Mouse (Mus musculus) heart, embryonic 13.5 days (tissue): ENCODE data around the gene E130114P18Rik. TPM values are rescaled to one million over a fixed set of nuclear protein-coding genes. Genes with fewer than 3 reads are reported as not detected.

Experiments used
- ATAC-seq: fragments of 200-750 bp; cut with Nextera tagmentation; 2 replicates; pipeline ENCODE4 v1.8.0; 2017; ENCODE audit warnings: moderate TSS enrichment; ENCODE audit not compliant: insufficient number of reproducible peaks, low FRiP score, low TSS enrichment; ENCODE audit errors: extremely low read depth
- H3K27ac ChIP-seq: fragments of 300-500 bp; sonication (generic); replicated peaks from 2 replicates; pipeline ENCODE4 v1.5.1; 2015; ENCODE audit warnings: moderate library complexity, mild to moderate bottlenecking, inconsistent platforms
- H3K27me3 ChIP-seq: fragments of 300-500 bp; sonication (generic); replicated peaks from 2 replicates; pipeline ENCODE4 v1.6.1; 2015; ENCODE audit warnings: mild to moderate bottlenecking, inconsistent platforms
- H3K36me3 ChIP-seq: fragments of 300-500 bp; sonication (generic); 2 replicates; pipeline ENCODE4 v1.6.1; 2015; ENCODE audit warnings: mild to moderate bottlenecking, inconsistent platforms
- H3K4me1 ChIP-seq: fragments of 300-500 bp; sonication (generic); 2 replicates; pipeline ENCODE4 v1.6.1; 2015; ENCODE audit warnings: inconsistent platforms
- H3K4me2 ChIP-seq: fragments of 300-500 bp; sonication (generic); 2 replicates; pipeline ENCODE4 v1.6.1; 2015; ENCODE audit warnings: inconsistent platforms, mild to moderate bottlenecking, moderate library complexity
- H3K4me3 ChIP-seq: fragments of 300-500 bp; sonication (generic); 2 replicates; pipeline ENCODE4 v1.5.1; 2015; ENCODE audit warnings: moderate library complexity, mild to moderate bottlenecking, inconsistent platforms
- H3K9ac ChIP-seq: fragments of 300-500 bp; sonication (generic); 2 replicates; pipeline ENCODE4 v1.6.1; 2015; ENCODE audit warnings: inconsistent platforms, mild to moderate bottlenecking, moderate library complexity
- H3K9me3 ChIP-seq: fragments of 300-500 bp; sonication (generic); 2 replicates; pipeline ENCODE4 v1.6.1; 2016; ENCODE audit warnings: inconsistent platforms
- WGBS: fragments of 180-500 bp; shearing (Covaris S2); methylation state at CpG from one replicate; pipeline ENCODE4 v1.1.7; 2015; ENCODE audit warnings: mixed read lengths; 5-methylcytosine and 5-hydroxymethylcytosine counted together
- polyA plus RNA-seq: library from polyadenylated mRNA; unstranded; fragments of >200 nt; fragmentation: Nextera tagmentation; extraction: Ambion mirVana; gene quantifications from 2 replicates; pipeline ENCODE4 v1.2.1, GENCODE M21; 2015

Gene E130114P18Rik
- polyA plus RNA-seq, 1 experiment from 2014 or later = 0.48 TPM

- ATAC-seq = no peak
- Histone ChIP-seq H3K36me3 (no peaks in the 10 kb centered on the region), H3K4me1 (peaks cover 18% of the 10 kb centered on the region), H3K4me3 (no peak overlapping the region), H3K4me2 (no peak overlapping the region), H3K9ac (no peak overlapping the region), H3K27ac (no peak overlapping the region), H3K9me3 (no peaks in the 10 kb centered on the region), H3K27me3 (no peaks in the 10 kb centered on the region)
- WGBS = 74% methylated on average over 3 of the region's 3 CpGs
These were observed 11.8 kb downstream of the E130114P18Rik start for GRCm38 (mm10) chr4:97766100-97766499.

DNA sequence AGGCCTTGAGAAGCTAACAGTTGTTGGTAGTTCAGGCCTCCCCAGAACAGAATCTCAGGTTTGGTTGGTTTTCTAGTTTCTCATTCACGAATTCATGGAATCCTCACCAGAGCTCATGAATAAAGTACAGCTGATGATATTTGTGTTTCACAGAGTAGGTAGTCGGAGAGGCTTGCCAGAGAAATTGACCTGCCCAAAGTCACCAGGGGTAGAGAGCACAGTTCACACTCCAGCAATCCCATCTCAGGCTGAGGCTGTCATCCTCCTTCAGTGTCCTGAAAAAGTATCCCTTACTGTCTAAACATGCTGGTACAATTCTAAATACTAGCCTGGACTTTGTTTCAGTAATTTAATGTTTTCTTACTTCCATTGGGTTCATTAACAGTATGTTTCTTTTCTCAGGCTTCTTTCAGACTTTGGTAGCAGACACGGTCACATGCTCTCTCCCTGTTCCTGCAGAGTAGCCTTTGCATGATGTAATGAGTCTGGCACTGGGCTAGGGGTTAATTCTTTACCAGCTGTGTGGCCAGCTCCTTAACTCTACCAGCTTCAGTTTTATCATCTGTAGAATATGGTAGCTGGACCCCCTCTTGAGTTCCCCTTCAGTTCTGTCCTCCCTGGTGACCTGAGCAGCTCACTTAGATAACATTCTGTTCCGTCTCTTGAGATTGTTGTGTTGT lies 12.4 kb downstream of the E130114P18Rik start:
- Histone ChIP-seq H3K36me3 (no peaks in the 10 kb centered on the region), H3K27ac (0 out of 2 replicates have a peak overlapping the region, but pooled peaks have one; percentile 24), H3K9me3 (no peaks in the 10 kb centered on the region), H3K9ac (no peak overlapping the region), H3K27me3 (no peaks in the 10 kb centered on the region), H3K4me3 (no peak overlapping the region), H3K4me2 (no peak overlapping the region), H3K4me1 (peaks cover 16% of the 10 kb centered on the region)
- no peak for ATAC-seq
- WGBS = 55% methylated on average over 4 of the region's 4 CpGs

DNA sequence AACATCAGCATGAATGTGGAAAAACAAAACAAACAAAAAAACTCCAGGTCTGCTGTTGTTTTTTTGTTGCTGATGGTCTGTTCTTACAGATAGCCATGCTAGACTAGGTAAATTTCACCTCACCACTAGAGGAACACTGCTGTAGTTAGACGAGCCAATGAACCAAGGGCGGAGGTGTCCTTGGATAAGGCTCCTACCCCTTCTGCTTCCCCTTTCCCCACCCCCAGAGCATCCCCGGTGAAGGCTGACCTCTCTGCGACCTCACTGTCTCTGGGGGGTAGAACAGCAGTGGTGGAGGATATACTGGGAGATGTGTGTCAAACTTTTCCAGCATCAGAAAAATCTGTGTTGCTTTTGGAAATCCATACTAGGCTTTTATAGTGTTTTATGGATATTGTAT lies 13.3 kb downstream of the E130114P18Rik start:
- Histone ChIP-seq H3K36me3 (no peaks in the 10 kb centered on the region), H3K9ac (no peak overlapping the region), H3K4me1 (peaks cover 16% of the 10 kb centered on the region), H3K4me3 (no peak overlapping the region), H3K27ac (no peak overlapping the region), H3K4me2 (no peak overlapping the region), H3K27me3 (no peaks in the 10 kb centered on the region), H3K9me3 (no peaks in the 10 kb centered on the region)
- 26% methylated on average over 4 of the region's 4 CpGs for WGBS
- ATAC-seq = no peak

- H3K4me1 ChIP-seq = peaks cover 25% of the 10 kb centered on the region
- peak overlapping the region; percentile 70 for H3K4me3 ChIP-seq
- H3K9me3 ChIP-seq = no peaks in the 10 kb centered on the region
- no peaks in the 10 kb centered on the region for H3K27me3 ChIP-seq
- H3K27ac ChIP-seq = peak overlapping the region; percentile 85
- 56% methylated on average over 3 of the region's 3 CpGs for WGBS
- peak overlapping the region; percentile 79 for H3K4me2 ChIP-seq
- no peaks in the 10 kb centered on the region for H3K36me3 ChIP-seq
- no peak for ATAC-seq
- peak overlapping the region; percentile 90 for H3K9ac ChIP-seq
These were observed 19.2 kb downstream of the E130114P18Rik start for GRCm38 (mm10) chr4:97758661-97759060.

DNA sequence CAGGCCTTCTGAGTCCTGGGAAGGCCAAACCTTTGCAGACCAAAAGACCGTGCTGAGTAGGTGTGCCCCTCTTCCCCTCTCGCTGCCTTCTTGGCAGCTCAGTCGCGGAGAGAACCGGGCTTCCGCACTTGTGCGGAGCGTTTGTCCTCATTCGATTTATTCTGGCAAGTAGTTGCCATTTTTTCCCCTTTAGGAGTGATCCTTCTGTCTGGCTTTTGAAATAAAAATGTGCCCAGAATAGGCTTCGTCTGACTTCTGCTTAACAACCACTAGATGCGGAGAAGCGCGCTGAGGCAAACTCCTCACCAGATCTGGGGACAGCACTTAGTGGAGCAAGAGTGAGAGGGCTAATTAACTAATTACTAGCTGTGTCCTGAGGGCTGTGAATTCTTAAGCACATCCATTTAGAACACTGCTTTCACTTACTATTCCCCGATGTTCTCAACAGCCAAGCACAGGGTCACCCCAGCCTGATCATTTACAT lies 19.9 kb downstream of the E130114P18Rik start:
- Histone ChIP-seq H3K9me3 (no peaks in the 10 kb centered on the region), H3K27ac (peak overlapping the region; percentile 85), H3K36me3 (no peaks in the 10 kb centered on the region), H3K9ac (peak overlapping the region; percentile 90), H3K4me3 (peak overlapping the region; percentile 70), H3K4me2 (peak overlapping the region; percentile 79), H3K4me1 (peaks cover 29% of the 10 kb centered on the region), H3K27me3 (no peaks in the 10 kb centered on the region)
- under 1% methylated on average over 14 of the region's 14 CpGs for WGBS
- no peak for ATAC-seq

GRCm38 (mm10) chr4:97757207-97757977 lies 20.5 kb downstream of the E130114P18Rik start:
- Histone ChIP-seq H3K27me3 (no peaks in the 10 kb centered on the region), H3K4me2 (peak overlapping the region; percentile 79), H3K27ac (peak overlapping the region; percentile 85), H3K9ac (peak overlapping the region; percentile 90), H3K9me3 (no peaks in the 10 kb centered on the region), H3K4me1 (peaks cover 36% of the 10 kb centered on the region), H3K4me3 (peak overlapping the region; percentile 70), H3K36me3 (no peaks in the 10 kb centered on the region)
- ATAC-seq = no peak; the same call in 1 of the 2 replicates
- under 1% methylated on average over 38 of the region's 38 CpGs for WGBS

DNA sequence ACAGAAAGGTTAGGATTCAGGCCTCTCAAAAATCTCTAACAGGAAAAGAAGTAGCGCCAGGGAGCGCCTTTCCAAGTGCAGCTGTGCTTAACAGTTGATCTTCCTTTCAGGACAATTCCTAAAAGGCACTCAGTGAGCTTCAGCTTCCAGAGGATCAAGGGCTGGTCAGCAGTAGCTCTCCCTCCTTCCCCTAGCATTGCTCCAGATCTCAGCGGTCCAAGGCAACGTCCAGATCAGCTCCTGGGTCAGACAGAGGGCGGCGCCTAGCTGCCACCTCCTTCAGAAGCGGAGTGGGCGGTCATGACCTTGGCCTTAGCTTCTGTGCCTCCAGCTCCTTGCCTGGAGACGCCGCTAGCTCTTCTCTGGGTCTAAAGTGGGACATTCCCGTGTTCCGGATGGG lies 23.6 kb downstream of the E130114P18Rik start:
- no peaks in the 10 kb centered on the region for H3K36me3 ChIP-seq
- H3K9ac ChIP-seq = peak overlapping the region; percentile 69
- no peaks in the 10 kb centered on the region for H3K27me3 ChIP-seq
- H3K4me1 ChIP-seq = peaks cover 47% of the 10 kb centered on the region
- H3K9me3 ChIP-seq = no peaks in the 10 kb centered on the region
- WGBS = 11% methylated on average over 12 of the region's 12 CpGs
- peak overlapping the region; percentile 51 for H3K27ac ChIP-seq
- peak overlapping the region; percentile 51 for H3K4me2 ChIP-seq
- H3K4me3 ChIP-seq = no peak overlapping the region
- ATAC-seq = no peak

DNA sequence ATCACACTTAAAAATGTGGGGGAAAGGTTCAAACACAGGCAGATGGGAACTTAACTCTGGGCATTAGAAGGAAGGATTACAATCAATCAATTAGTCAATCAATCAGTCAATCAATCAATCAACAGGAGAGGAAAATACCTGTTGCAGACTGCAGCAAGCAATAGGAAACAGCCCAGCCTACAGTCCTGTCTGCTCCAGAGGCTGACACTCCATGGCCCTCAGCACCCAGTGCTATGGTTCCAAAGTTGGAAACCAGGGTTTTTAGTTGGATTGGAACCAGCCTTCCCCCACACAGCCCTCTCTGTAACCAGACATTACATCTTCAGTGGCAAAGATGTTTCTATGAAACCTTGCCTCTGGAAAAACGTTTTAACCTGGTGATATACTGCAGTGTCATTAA lies 24.4 kb downstream of the E130114P18Rik start:
- Histone ChIP-seq H3K4me1 (peaks cover 42% of the 10 kb centered on the region), H3K9me3 (no peaks in the 10 kb centered on the region), H3K4me2 (no peak overlapping the region; the same call in 1 of the 2 replicates), H3K4me3 (no peak overlapping the region), H3K9ac (peak overlapping the region; percentile 69; the same call in 1 of the 2 replicates), H3K27ac (no peak overlapping the region), H3K27me3 (no peaks in the 10 kb centered on the region), H3K36me3 (no peaks in the 10 kb centered on the region)
- WGBS = 11% methylated on average over 1 of the region's 1 CpGs
- no peak for ATAC-seq

DNA sequence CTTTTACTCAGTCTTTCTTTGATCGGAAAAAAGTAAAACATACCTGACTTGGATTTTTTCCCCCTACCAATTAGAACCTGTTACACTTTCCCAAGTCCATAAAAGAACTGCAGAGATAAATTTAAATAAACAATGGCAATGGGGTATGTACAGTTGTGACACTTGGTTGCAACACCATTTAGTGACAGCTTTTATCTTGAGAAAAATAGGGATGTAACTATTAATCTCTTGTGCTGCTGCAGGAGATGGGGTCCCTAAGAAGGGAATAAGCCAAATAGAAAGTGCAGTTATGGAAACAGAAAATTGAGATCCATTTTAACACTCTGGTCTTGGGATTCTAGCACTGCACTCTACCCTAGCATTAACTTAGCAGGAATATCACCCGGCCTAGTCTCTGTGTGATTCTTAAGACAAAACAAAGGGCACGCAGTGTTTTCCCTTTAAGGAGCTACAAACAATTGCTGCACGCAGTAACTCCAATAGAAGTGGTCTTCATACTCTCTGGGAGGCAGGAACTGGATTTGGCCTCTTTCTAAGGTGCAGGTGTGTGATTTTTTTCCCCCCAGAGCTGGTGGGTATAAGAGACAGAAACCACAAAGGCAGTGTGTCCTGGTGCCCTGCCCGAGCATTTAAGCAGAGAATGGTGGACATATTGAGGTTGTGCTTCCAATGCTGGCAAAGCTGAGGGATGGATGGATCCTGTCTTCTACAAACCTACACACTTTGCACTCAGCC lies 25.4 kb downstream of the E130114P18Rik start:
- Histone ChIP-seq H3K9me3 (no peaks in the 10 kb centered on the region), H3K36me3 (no peaks in the 10 kb centered on the region), H3K4me1 (peaks cover 39% of the 10 kb centered on the region), H3K27me3 (no peaks in the 10 kb centered on the region), H3K4me3 (peak overlapping the region; percentile 54), H3K4me2 (peak overlapping the region; percentile 84), H3K9ac (peak overlapping the region; percentile 84), H3K27ac (peak overlapping the region; percentile 89)
- WGBS = 26% methylated on average over 5 of the region's 5 CpGs
- no peak for ATAC-seq

DNA sequence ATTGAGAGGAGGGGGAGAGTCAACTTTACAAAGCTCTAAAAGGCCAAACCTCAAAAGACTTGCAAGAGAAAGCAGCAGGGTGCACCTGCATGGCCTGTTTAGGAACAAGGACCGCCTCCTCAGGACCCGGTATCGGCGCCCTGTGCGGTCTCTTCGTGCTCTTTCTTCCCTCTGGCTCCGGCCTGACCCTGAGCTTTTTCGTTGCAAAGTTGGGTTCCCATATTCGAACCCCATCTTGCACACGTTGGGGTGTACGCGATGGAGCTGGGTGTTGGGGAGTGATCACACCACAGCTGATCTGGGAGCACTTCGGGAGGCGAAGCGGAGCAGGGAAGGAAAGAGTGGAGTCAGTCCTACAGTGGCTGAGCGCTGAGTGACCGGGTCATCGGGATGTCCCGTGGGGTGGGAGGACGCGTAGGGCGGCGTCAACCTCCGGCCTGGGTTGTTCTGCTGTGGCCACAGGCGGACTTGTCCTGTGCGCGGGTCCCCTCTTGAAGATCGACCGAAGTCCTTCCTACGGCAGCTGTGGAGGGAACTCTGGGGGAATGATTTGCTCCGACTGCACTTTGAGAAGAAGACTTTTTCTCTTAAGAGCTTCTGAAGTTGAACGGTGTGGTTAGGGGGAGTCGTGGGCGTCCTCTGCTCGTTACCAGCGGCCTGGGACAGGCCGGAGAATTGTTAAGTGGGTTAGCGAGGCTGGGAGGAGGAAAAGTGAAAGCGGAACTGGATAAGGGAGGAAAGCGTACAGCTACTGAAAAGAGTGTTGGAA lies 26.2 kb downstream of the E130114P18Rik start:
- peak; percentile 66; the same call in 1 of the 2 replicates for ATAC-seq
- no peaks in the 10 kb centered on the region for H3K27me3 ChIP-seq
- H3K4me3 ChIP-seq = peak overlapping the region; percentile 54

More for the DNA sequence above, 26.2 kb downstream of the E130114P18Rik start:
- Histone ChIP-seq H3K27ac (peak overlapping the region; percentile 89), H3K9me3 (no peaks in the 10 kb centered on the region), H3K9ac (peak overlapping the region; percentile 84), H3K4me2 (peak overlapping the region; percentile 84), H3K36me3 (no peaks in the 10 kb centered on the region), H3K4me1 (peaks cover 39% of the 10 kb centered on the region)
- under 1% methylated on average over 40 of the region's 40 CpGs for WGBS
